Mouse (Mus musculus) ES-CJ7 (cell line): ENCODE measurements at regions not wholly inside any gene's neighbourhood (a gene's known extent, or its start where the extent isn't known, plus 50 kb on each side); places are given as distances from the start of the nearest gene placed in this dataset.

Source experiments
- DNase-seq: peaks from one replicate; pipeline ENCODE4 v3.0.0; 2011; ENCODE audit warnings: low read depth, low spot score

DNA sequence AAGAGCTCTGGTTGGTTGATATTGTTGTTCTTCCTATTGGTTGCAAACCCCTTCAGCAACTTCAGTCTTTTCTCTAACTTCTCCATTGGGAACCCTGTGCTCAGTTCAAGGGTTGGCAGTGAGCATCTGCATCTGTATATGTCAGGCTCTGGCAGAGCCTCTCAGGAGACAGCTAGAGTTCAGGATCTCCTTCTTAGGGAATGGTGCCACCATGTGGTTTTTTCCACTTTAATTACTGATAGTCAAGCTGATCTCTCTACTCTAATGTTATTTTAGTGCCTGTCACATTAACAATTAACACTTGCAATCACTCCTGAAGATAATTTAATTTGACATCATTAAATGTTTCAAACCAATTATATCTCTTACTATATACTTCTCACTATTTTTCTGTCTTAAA lies 550.4 kb downstream of the Gm597 start:
- DNase-seq, result peak; percentile 7

DNA sequence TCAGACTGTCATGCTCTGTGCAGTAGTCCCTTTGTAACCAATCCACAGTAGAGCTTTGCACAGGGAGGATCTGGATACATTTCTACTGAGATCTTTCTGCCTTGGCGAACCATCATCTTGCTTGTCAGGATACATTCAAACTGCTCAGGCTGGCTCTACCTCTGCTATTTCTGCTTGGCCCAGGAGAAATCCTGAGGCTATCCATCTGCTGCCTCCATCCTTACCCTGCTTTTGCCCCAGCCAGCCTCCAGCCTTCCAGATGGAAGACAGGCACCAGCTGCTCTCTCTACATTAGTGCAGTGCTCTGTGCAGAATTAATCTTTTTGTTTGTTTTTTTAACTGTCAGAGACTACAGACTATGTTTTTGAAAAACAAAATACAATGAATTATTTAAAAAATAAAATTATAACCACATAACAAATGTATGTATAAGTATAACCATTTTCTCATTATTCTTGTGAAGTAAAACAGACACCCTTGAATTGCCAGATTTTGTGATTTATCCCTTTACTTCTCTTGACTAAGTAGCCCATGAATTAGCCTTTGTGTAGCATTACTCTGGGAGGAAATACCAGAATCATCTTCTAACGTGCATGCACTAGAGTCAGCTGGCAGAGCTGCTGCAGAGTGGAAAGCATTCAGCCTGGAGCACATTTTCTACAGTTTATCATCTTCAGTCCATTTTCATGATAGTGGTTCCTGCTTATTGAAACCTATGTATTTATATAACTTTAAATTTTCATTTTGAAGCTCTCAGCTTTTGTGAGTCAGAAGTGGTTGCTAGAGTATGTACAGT lies 565.6 kb downstream of the Gm597 start:
- no peak for DNase-seq
